Mouse (Mus musculus) heart, embryonic 14.5 days (tissue): ENCODE data around the gene Nhlrc3. TPM values are rescaled to one million over a fixed set of nuclear protein-coding genes. Genes with fewer than 3 reads are reported as not detected.
A peak's percentile ranks its signal among the peaks of the same experiment; 100 is the strongest.

Experiments used
- ATAC-seq: fragments of 200-750 bp; cut with Nextera tagmentation; 2 replicates; pipeline ENCODE4 v1.8.0; 2017; ENCODE audit warnings: low read depth, moderate TSS enrichment; ENCODE audit not compliant: insufficient number of reproducible peaks, insufficient read depth, low FRiP score
- H3K27ac ChIP-seq, 2 experiments: fragments of 200-500 bp in 1 of 2; fragments of 300-500 bp in 1 of 2; sonication (generic) in 1 of 2; replicated peaks in 1 of 2; 2 replicates each; pipeline ENCODE4 v1.5.1; 2012 to 2014; ENCODE audit warnings: low read depth in 2 of 2, low read length in 2 of 2, control low read depth in 1 of 2, mild to moderate bottlenecking in 1 of 2, mixed read lengths in 1 of 2; ENCODE audit not compliant: control insufficient read depth in 1 of 2, insufficient read depth in 1 of 2
- H3K27me3 ChIP-seq: fragments of 300-500 bp; sonication (generic); 2 replicates; pipeline ENCODE4 v1.6.1; 2014; ENCODE audit warnings: mild to moderate bottlenecking, low read length, control low read depth; ENCODE audit not compliant: control insufficient read depth, insufficient read depth
- H3K36me3 ChIP-seq: fragments of 300-500 bp; sonication (generic); 2 replicates; pipeline ENCODE4 v1.6.1; 2014; ENCODE audit warnings: mild to moderate bottlenecking, control low read depth, low read length, mixed read lengths; ENCODE audit not compliant: control insufficient read depth, insufficient read depth
- H3K4me1 ChIP-seq, 2 experiments: fragments of 200-500 bp in 1 of 2; fragments of 300-500 bp in 1 of 2; sonication (generic) in 1 of 2; 2 replicates each; pipeline ENCODE4 v1.6.1; 2012 to 2014; ENCODE audit warnings: low read length in 2 of 2, control low read depth in 1 of 2, mixed read lengths in 1 of 2; ENCODE audit not compliant: control insufficient read depth in 2 of 2, insufficient read depth in 2 of 2
- H3K4me2 ChIP-seq: fragments of 300-500 bp; sonication (generic); 2 replicates; pipeline ENCODE4 v1.6.1; 2014; ENCODE audit warnings: mild to moderate bottlenecking, low read length
- H3K4me3 ChIP-seq, 2 experiments: fragments of 200-500 bp in 1 of 2; fragments of 300-500 bp in 1 of 2; sonication (generic) in 1 of 2; 2 replicates each; pipeline ENCODE4 v1.5.1; 2012 to 2014; ENCODE audit warnings: low read length in 2 of 2, mild to moderate bottlenecking in 2 of 2, control low read depth in 1 of 2, low read depth in 1 of 2, moderate library complexity in 1 of 2; ENCODE audit not compliant: control insufficient read depth in 1 of 2, insufficient read depth in 1 of 2
- H3K9ac ChIP-seq: fragments of 300-500 bp; sonication (generic); 2 replicates; pipeline ENCODE4 v1.6.1; 2014; ENCODE audit warnings: mild to moderate bottlenecking, low read length
- H3K9me3 ChIP-seq: fragments of 300-500 bp; sonication (generic); 2 replicates; pipeline ENCODE4 v1.6.1; 2016; ENCODE audit warnings: low read length, control low read depth; ENCODE audit not compliant: control insufficient read depth
- WGBS: fragments of 180-500 bp; shearing (Covaris S2); extraction: QIAGEN DNeasy Blood & Tissue Kit; methylation state at CpG from one replicate; pipeline ENCODE4 v1.1.7; 2014; 5-methylcytosine and 5-hydroxymethylcytosine counted together
- polyA plus RNA-seq: library from polyadenylated mRNA; unstranded; fragments of >200 nt; fragmentation: Nextera tagmentation; extraction: Ambion mirVana; gene quantifications from 2 replicates; pipeline ENCODE4 v1.2.1, GENCODE M21; 2014

Gene Nhlrc3
- polyA plus RNA-seq, 1 experiment from 2014 or later: 7.0 TPM

DNA sequence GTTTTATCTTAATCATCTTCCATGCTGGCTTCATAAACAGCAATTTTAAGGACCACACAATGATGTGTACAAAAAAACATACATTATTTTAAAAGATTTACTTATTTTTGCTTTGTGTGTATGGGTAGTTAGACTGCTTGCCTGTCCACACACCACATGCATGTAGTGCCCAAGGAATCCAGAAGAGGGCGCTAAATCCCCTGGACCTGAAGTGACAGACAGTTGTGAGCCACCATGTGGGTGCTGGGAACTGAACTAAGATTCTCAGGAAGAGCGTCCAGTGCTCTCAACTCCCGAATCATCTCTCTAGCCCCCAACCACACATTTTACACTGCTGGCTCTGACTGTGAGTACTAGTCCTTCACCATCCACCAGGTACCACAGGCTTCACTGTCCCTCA lies 28.5 kb downstream of the Nhlrc3 start:
- Histone ChIP-seq H3K4me1 (no peaks in the 10 kb centered on the region), H3K4me3 (no peak overlapping the region), H3K36me3 (no peaks in the 10 kb centered on the region), H3K27me3 (no peaks in the 10 kb centered on the region), H3K9ac (no peak overlapping the region), H3K27ac (no peak overlapping the region), H3K4me2 (no peak overlapping the region), H3K9me3 (no peaks in the 10 kb centered on the region)
- no peak for ATAC-seq
- WGBS: 77% methylated on average over 3 of the region's 3 CpGs

DNA sequence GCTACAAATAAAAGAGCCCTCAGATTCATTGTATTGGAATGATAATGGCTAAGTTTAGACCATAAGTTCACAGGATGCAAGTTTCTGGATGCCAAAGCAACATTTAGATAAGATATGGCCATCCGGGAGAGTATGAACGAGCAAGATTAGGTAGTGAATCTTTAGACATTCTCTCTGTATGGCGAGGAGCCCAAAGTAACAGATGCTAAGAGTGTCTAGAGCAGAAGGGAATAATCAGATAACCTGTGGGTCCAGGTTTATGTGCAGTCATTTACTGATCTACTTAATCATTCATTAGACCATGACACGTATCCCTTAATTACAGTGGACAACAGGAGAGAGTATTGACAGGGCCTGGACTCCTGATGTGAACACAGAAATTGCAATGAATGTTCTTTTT lies 39.6 kb downstream of the Nhlrc3 start:
- no peak overlapping the region for H3K4me3 ChIP-seq
- no peaks in the 10 kb centered on the region for H3K27me3 ChIP-seq
- no peak overlapping the region for H3K9ac ChIP-seq
- no peaks in the 10 kb centered on the region for H3K9me3 ChIP-seq
- no peak overlapping the region for H3K27ac ChIP-seq
- no peak overlapping the region for H3K4me2 ChIP-seq
- peaks cover 0 to 8% of the 10 kb centered on the region in 2 experiments; a peak in 2 of 4 replicates for H3K4me1 ChIP-seq
- no peak for ATAC-seq
- 49% methylated on average over 4 of the region's 4 CpGs for WGBS
- no peaks in the 10 kb centered on the region for H3K36me3 ChIP-seq

DNA sequence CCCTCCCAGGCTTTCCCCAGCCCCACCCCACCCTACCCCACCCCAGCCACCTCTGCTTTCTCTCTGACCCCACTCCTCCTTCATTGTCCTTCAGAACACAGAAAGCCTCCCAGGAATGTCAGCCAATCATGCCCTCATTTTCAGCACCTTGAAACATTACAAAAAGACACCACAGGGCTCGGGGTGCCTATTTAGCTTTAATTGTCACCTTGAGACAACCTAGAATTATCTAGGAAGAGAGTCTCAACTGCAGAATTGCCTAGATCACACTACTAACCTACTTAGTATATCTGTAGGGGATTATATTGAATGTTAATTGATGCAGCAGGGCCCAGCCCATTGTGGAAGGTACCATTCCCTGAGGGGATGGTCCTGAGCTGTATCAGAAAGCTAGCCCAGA lies 40.4 kb downstream of the Nhlrc3 start:
- WGBS: 31% methylated on average over 1 of the region's 1 CpGs
- Histone ChIP-seq H3K4me3 (no peak overlapping the region), H3K4me2 (no peak overlapping the region), H3K27ac (no peak overlapping the region), H3K36me3 (no peaks in the 10 kb centered on the region), H3K4me1 (peaks cover 0 to 8% of the 10 kb centered on the region in 2 experiments; a peak in 2 of 4 replicates), H3K9ac (no peak overlapping the region), H3K27me3 (no peaks in the 10 kb centered on the region), H3K9me3 (no peaks in the 10 kb centered on the region)
- no peak for ATAC-seq

DNA sequence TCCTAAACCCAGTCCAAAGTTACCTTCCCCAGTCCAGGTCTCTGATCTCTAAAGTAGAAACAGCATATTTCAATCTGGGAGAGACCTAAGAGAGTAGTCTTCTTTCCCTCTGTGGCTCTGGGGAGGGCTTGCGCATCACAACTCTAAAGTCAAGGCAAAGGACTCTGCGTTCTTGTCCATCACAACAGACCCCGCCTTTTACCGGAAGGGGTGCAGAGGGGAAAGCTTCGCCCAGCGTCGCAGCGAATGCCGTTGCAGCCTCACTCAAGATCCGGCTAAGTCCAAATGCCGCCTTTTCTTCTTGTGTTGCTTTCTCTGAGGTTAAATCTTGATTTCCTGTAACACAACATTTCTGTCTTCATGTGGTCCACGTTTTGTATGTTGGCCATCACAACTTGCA lies 41.5 kb downstream of the Nhlrc3 start:
- no peaks in the 10 kb centered on the region for H3K27me3 ChIP-seq
- H3K27ac ChIP-seq: no peak overlapping the region
- WGBS: 84% methylated on average over 12 of the region's 12 CpGs
- H3K4me3 ChIP-seq: no peak overlapping the region
- H3K9me3 ChIP-seq: no peaks in the 10 kb centered on the region
- H3K4me1 ChIP-seq: peaks cover 0 to 8% of the 10 kb centered on the region in 2 experiments; a peak in 2 of 4 replicates
- H3K9ac ChIP-seq: no peak overlapping the region
- H3K4me2 ChIP-seq: no peak overlapping the region
- no peaks in the 10 kb centered on the region for H3K36me3 ChIP-seq
- ATAC-seq: no peak

DNA sequence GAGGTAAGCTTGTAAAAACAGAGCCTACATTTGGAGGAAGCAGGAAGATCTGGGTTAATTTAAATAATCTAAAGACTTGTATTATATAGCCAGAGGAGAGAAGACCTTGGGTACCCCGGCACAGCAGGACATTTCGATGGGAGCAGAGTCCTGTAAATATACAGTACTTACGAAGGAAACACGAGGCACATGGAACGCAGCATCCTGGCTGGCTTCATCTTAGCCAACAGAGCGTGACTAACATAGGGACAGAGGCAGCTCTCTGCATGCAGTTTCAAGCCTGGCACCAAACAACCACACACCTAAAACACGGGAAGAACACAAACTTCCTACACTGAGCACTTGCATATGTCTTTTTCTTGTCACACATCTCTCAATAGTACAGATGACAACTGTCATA lies 45.4 kb downstream of the Nhlrc3 start:
- Histone ChIP-seq H3K4me2 (no peak overlapping the region), H3K4me1 (peaks cover 8 to 15% of the 10 kb centered on the region in 2 experiments), H3K27ac (no peak overlapping the region), H3K36me3 (no peaks in the 10 kb centered on the region), H3K4me3 (no peak overlapping the region), H3K9me3 (no peaks in the 10 kb centered on the region), H3K9ac (no peak overlapping the region), H3K27me3 (no peaks in the 10 kb centered on the region)
- WGBS: 84% methylated on average over 7 of the region's 7 CpGs
- ATAC-seq: no peak

DNA sequence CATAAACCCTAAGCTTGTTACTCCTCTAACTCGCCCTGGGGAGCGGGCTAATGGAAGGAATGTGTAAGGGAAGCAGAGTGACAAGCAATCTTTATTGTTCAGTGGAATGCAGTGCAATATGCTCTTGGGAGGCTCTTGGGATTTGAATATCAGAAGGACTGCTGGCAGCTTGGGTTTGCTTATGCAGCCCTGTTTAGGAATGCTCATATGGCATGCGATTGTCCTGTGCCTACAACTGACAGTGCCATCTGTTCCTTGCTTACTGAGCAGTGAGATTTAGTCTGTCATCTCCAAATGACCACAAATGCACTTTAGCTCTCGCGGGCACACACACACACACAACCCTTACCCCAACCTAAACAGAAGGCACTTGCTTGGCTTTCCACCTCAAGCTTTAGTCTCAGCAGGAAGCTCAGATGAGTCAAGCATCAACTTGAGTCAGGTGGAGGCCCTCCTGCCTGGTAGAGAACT lies 47.1 kb downstream of the Nhlrc3 start:
- no peak overlapping the region for H3K9ac ChIP-seq
- no peak overlapping the region for H3K4me3 ChIP-seq
- H3K4me2 ChIP-seq: no peak overlapping the region
- no peaks in the 10 kb centered on the region for H3K27me3 ChIP-seq
- WGBS: 40% methylated on average over 5 of the region's 5 CpGs
- H3K36me3 ChIP-seq: no peaks in the 10 kb centered on the region
- ATAC-seq: no peak
- no peaks in the 10 kb centered on the region for H3K9me3 ChIP-seq
- H3K4me1 ChIP-seq: peaks cover 8 to 11% of the 10 kb centered on the region in 2 experiments
- peak overlapping the region in 1 of 2 experiments; percentile 57; a peak in 3 of 4 replicates for H3K27ac ChIP-seq

DNA sequence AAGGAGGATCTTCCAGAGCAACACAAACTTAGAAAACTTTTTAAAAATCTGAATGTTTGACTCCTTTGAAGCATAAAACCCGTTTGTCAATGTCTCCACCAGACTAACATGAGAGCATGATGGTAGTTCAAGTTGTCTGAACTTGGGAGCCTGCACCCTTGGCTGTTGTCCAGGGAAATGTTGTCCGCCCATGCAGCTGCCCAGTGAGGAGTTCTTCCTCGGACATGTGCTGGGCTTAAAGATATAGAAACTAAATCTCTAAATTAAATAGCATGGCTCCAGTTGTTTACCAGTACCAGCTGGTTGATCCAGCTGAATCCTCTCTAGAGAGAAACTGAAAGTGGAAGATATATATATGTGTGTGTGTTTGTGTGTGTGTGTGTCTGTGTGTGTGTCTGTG lies 49.2 kb downstream of the Nhlrc3 start:
- Histone ChIP-seq H3K27me3 (no peaks in the 10 kb centered on the region), H3K4me3 (no peak overlapping the region), H3K27ac (no peak overlapping the region), H3K9ac (no peak overlapping the region), H3K36me3 (no peaks in the 10 kb centered on the region), H3K4me2 (no peak overlapping the region), H3K9me3 (no peaks in the 10 kb centered on the region), H3K4me1 (peaks cover 8 to 11% of the 10 kb centered on the region in 2 experiments)
- WGBS: 39% methylated on average over 3 of the region's 3 CpGs
- ATAC-seq: no peak

DNA sequence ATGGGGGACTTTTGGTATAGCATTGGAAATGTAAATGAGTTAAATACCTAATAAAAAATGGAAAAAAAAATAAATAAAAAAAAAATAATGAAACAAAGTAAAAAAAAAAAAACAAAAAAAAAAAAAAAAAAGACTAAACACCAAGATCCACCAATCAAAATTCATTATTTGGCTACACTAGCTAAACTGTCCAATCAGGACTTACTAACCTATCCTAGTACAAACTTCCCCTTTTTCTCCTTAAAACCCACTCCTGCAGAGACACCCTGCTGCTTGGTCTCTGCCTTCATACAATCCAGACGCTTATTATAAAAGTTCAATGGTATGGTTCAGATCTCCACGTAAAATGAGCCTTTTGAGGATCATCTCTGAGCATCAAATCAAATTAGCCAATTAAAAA lies 49.7 kb downstream of the Nhlrc3 start:
- Histone ChIP-seq H3K9ac (no peak overlapping the region), H3K9me3 (no peaks in the 10 kb centered on the region), H3K27me3 (no peaks in the 10 kb centered on the region), H3K27ac (no peak overlapping the region), H3K4me2 (no peak overlapping the region), H3K36me3 (no peaks in the 10 kb centered on the region), H3K4me1 (peaks cover 8 to 11% of the 10 kb centered on the region in 2 experiments), H3K4me3 (no peak overlapping the region)
- 72% methylated on average over 2 of the region's 2 CpGs for WGBS
- ATAC-seq: no peak
